Mouse (Mus musculus) brown adipose tissue, adult 24 weeks (tissue): ENCODE measurements around the gene Ccdc40. TPM values are rescaled to one million over a fixed set of nuclear protein-coding genes. Genes with fewer than 3 reads are reported as not detected.

ENCODE experiments used
- H3K27ac ChIP-seq: fragments of 200-500 bp; replicated peaks from 2 replicates; pipeline ENCODE4 v1.5.1; 2012; ENCODE audit warnings: low read depth, mild to moderate bottlenecking, low read length
- H3K4me1 ChIP-seq: fragments of 200-500 bp; 2 replicates; pipeline ENCODE4 v1.6.1; 2012; ENCODE audit warnings: low read length, mixed read lengths; ENCODE audit not compliant: control insufficient read depth, insufficient read depth, insufficient read length
- H3K4me3 ChIP-seq: fragments of 200-500 bp; 2 replicates; pipeline ENCODE4 v1.5.1; 2012; ENCODE audit warnings: low read depth, mild to moderate bottlenecking, low read length, moderate library complexity; ENCODE audit not compliant: insufficient read depth
- polyA plus RNA-seq: library from polyadenylated mRNA; stranded (reverse); fragments of >200 nt; gene quantifications from 2 replicates; pipeline ENCODE4 v1.2.4, GENCODE M21; 2012; ENCODE audit not compliant: missing spikeins, insufficient read depth, insufficient read length

Gene Ccdc40
- polyA plus RNA-seq, 1 experiment = not detected

DNA sequence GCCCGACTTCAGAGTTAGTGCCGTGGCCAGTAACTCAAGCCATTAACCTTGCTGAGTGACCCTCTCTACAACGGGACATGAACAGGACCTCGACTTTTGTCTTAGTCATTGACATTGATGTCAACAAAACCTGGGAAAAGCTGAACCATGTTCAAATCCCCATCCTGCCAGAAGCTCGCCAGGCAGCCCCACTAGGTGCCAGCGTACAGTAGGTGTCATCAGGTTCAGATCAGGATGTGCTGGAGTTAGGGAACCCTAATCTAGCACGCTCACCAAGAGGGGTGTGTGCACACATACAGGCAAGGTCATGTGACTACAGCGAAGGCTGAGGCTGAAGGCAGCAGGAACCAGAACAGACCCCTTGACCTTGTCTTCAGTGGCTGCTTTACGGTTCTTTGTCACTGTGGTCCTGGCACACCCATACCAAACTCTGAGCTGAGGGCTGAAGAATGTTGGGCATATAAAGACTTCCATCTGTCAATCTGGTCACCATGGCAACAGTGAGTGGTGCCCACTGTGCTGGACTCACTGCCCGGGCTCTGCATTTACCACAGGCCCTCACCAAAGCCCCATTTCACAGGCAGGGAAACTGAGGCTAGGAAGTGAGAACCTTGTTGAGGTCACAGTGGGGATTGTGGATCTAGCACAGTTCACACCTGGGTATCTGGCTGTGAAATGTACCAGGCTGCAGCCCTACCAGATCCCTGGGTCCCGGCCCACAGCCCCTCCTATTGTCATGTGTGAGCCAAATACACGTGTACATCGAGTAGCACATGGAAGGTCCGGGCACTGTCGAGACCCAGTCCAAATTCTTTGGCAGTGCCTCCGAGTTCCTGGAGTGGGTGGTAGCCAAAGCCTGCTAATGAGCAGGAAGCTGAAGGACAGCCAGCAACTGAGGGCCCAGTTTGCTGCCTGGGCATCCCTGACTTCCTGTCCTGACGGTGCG is 30.5 kb upstream of the Ccdc40 start:
- Histone ChIP-seq H3K4me1 (no peaks in the 10 kb centered on the region; the same call in 1 of the 2 replicates), H3K4me3 (no peak overlapping the region), H3K27ac (no peak overlapping the region)

DNA sequence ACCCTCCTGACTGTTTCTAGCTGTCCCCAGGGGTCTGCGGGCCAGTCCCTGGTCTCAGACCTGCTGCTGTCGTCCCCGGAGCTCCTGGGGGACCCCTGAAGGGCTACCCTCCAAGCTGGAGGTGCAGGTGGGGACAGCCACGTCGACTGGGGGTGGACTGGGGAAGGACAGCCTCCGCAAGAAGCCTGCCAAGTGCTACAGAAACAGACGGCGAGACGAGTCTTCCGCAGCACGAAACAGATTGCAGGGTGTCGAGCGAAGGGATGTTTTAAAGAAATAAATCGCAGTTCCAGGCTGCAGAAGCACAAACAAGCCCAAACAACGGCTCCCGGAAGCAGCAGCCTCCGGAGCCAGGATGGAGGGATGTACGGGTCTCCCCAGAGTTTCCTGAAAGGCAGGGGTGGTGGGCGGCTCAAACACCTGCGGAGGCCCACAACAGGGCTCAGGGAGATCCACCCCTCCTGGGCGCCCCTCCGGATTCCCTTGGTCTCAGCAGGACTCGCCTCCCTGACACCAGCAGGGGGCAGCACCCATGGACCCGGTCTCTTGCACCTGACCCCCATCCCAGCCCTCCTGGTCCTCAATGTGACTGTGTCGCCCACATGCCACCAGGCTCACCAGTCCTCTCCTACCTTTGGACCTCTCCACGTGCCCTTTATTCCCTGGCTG is 29.7 kb upstream of the Ccdc40 start:
- Histone ChIP-seq H3K27ac (no peak overlapping the region), H3K4me1 (no peaks in the 10 kb centered on the region; the same call in 1 of the 2 replicates), H3K4me3 (no peak overlapping the region)

DNA sequence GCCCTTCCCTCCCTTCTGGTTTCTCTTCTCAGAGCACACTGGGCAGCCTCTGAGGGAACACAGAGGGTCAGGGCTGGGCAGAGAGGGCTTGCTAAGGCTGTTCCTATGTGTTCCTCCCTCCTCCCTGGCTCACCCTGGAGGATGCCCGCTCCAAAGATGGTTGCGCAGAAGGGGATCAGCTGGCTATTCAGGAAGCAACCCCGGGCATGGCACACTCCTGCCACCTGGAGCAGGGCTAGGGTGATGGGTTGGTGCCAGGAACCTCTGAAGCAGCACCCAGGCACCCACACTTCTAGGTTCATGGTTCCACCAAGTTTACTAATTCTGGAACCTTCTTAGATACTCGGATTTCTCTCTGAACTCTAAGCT is 29.2 kb upstream of the Ccdc40 start:
- Histone ChIP-seq H3K27ac (no peak overlapping the region), H3K4me3 (no peak overlapping the region), H3K4me1 (no peaks in the 10 kb centered on the region; the same call in 1 of the 2 replicates)

DNA sequence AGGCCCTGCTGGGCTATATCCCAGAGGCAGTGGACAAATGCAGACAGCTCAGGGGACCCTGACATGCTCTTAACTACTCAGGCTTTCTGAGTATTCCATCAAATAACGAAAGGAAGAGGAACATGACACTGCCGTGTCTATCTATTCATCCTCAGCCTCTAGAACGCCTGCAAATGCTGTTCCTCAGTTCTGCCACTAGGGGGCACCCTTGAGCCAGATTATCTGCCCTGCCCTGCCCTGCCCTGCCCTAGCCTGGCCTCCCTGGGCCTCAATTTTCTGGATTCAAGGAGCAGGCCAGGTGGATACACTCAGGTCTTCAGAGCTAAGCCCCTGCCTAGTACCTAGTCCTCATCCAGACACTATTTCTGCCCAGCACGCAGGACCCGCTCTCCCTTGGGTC is 24.9 kb upstream of the Ccdc40 start:
- no peak overlapping the region for H3K27ac ChIP-seq
- no peaks in the 10 kb centered on the region; the same call in 1 of the 2 replicates for H3K4me1 ChIP-seq
- no peak overlapping the region for H3K4me3 ChIP-seq

DNA sequence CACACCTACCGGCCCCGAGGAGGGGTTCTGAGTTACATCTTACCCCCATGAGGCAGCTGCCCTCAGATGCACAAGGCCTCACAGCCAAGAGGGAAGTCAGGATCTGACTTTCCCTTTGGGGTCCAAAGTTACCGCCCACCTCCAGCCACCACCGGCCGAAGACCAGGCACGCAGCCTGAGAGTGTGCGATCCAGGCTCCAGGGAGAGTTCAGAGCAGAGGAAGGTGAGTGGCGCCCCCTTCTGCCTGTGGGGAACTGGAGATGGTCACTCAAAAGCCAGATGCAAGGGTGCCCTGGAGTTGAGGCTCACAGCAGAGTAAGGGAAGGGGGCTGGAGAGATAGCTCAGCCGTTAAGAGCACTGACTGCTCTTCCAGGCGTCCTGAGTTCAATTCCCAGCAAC is 22.6 kb upstream of the Ccdc40 start:
- H3K4me1 ChIP-seq = peaks cover 3% of the 10 kb centered on the region
- no peak overlapping the region for H3K4me3 ChIP-seq
- H3K27ac ChIP-seq = no peak overlapping the region

DNA sequence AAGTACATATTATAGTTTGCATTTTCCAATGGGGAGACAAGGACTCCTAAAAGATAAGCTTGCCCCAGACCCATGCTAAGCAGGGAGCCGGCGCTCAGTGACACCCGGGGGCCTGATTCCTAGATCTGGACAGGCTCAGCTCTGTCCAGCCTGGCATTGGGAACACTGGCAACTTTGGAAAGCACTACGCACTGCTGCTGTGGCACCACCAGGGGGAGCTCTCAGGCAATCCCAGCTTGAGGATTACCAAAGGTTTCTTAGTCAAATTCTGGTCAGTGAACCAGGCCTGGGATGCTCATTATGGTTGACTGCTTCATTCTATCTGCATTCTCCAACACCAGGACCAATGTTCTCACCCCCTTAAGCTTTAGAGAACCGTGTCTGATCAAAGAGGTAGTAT is 21.8 kb upstream of the Ccdc40 start:
- Histone ChIP-seq H3K4me1 (peaks cover 3% of the 10 kb centered on the region), H3K4me3 (no peak overlapping the region), H3K27ac (no peak overlapping the region)

DNA sequence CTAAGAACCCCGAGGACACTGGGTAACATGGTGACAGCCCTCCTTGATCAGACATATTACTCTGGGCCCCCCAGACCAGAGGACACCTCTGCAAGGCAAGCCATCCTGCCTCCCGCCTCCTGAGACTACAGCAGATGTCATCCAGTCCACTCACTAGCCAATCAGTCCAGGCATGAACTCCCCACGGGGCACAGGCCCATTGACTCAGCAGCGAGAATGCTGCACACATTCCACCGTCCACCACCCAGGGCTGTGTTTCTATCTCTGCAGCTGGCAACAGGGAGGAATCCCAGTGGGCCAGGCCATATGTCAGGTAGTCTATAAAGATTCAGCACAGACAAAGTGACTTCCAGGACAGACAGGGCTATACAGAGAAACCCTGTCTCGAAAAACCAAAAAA is 20.4 kb upstream of the Ccdc40 start:
- no peak overlapping the region for H3K27ac ChIP-seq
- H3K4me3 ChIP-seq = no peak overlapping the region
- H3K4me1 ChIP-seq = peaks cover 3% of the 10 kb centered on the region

DNA sequence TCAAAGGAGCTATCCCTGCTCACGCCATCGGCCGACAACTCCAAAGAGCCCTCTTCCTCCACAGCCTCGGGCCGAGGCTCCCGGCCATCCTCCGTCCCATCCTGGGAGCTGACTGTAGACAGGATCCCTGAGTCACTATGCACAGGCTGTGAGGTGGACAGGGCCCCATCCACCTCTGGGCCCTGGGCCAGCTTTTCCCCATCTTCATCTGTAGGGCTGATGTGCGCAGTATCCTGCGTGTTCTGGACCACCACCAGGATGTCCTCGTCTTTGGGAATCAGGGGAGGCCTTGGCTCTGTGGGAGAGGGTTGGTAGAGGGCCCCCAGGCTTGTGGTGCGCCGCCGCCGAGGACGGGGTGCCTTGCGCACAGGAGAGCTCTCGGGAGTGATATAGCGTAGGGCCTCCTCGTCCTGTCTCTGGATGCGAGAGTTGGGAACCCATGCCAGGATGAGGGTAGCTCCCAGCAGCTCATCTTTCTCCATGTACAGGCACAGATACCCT is 19.5 kb upstream of the Ccdc40 start:
- Histone ChIP-seq H3K4me1 (peaks cover 3% of the 10 kb centered on the region), H3K4me3 (no peak overlapping the region), H3K27ac (no peak overlapping the region)

DNA sequence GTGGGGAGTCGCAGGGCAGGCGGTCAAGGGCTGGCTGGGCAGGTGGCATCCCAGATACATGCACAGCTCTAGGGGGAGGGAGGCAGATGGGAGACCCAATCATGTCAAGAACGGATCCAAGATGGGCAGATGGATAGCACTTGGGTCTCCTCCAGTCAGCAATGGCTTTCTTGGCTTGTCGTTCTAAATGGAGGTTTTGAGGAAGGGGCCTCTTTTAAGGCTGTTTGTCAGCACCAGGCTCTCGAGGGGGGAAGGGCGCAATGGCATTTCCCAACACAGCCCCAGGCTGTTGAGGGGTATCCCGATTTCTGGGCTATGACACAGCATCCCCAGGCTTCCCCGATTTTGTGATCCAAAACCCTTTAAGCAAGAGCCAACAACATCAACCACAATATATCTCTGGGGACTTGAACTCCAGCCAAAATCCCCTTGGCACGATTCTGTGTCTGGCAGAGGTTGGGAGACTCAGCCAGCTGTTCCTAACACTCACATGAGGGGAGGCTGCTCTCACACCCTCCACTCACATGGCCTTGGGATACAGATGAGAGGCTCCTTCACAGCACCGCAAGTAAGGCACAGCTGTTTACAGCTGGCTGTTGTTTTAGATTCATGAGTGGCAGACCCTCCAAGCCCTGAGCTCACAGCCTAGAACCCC is 18.9 kb upstream of the Ccdc40 start:
- H3K4me1 ChIP-seq = peaks cover 3% of the 10 kb centered on the region
- no peak overlapping the region for H3K27ac ChIP-seq
- no peak overlapping the region for H3K4me3 ChIP-seq

DNA sequence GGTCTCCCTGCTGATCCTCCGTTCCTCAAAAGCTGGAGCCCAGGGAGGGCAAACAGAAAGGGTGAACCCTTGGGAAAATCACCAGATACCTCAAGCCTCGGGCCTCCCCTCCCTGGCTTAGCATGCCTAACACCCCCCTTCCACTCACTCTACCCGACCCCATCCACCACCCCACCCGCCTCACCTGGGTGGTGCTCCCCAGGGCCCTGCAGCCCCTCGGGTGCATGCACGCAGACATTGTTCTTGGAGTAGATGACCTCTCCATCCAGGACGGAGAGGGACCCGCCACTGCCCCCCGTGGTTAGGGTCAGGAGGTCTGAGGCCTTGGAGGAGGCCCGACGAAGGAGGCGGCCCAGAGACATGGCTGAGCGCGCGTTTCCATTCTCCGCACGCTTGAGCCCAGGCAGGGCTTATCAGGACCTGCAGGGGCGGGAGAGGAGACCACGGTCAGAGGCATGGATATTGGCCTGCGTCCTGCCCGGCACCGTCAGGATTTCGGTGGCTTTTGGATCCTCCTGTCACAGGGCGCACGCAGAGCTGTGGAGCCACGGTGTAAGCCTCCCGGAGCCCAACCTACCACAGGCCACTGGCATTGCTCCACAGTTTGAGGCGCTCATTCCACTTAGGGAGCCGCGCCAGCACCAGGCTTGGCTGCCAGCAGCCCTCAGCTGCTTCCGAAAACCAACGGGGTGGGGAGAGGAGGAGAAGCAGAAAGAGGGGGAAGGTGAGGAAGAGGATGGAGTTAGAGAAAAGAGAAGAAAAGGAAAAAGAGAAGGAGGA is 17.9 kb upstream of the Ccdc40 start:
- Histone ChIP-seq H3K27ac (no peak overlapping the region), H3K4me3 (no peak overlapping the region), H3K4me1 (peaks cover 4% of the 10 kb centered on the region)

DNA sequence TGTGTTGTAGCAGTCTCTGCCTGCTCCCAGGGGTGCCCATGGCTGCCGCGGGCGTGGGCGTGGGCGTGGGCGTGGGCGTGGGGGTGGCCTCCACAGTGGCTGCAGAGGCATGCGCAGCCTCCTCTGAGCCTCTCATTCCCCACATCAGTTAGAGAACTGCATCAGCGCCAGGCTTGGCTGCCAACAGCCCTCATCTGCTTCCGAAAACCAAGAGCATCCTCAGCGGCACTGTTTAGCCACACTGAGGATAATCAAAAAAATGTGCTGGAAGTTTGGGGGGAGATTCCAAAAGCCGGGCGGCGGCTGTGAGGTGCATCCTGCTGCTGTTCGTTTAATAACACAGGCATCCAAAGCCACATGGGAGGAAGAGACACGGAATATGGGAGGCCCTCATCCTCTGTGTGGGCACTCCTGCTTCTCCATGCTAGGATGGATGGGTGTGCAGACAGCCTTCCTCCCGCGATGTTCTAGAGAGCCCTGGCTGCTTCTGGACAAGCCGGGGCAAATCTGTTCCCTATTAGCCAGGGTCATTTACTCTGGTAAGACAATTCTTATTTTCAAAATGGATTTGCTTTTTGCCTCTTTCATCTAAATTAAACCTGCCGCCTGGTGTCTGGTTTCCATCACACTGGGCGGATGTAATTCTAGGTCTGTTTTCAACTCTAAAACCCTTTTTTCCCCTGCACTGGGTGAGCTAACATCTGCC is 16.6 kb upstream of the Ccdc40 start:
- H3K4me3 ChIP-seq = no peak overlapping the region
- H3K27ac ChIP-seq = no peak overlapping the region
- peaks cover 10% of the 10 kb centered on the region for H3K4me1 ChIP-seq

DNA sequence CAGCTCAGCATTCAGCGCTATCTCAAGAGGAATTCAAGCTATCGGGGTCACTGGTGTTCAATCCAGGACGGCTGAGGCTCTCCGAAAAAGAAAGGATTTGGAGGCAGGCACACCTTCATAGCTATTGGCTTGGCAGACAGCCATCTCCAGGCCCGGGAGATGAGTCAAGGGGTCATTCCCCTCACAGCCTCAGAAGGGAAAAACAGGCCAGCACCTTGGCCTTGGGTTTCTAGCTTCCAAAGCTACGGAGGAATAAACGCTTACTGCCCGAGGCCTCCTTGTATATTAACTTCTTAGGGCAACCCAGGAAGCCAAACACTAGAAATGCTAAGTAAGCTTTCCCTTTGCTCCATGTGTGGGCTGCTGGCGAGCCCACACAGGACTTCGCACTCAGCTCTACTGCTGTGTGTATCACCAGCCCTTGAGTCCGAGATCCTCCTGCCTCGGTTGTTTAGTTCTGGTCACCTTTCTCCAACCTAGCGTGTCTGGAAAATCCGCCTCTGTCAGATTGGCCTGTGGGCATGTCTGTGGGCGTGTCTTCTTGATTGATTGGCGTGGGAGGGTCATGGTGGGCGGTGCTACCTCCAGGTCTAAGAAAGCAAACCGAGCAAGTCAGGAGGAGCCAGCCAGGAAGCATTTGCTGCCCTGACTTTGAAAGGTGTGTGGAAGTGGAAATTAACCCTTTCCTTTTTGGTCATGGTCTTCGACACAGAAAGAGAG is 15.0 kb upstream of the Ccdc40 start:
- Histone ChIP-seq H3K4me1 (peaks cover 10% of the 10 kb centered on the region), H3K4me3 (no peak overlapping the region), H3K27ac (no peak overlapping the region)

DNA sequence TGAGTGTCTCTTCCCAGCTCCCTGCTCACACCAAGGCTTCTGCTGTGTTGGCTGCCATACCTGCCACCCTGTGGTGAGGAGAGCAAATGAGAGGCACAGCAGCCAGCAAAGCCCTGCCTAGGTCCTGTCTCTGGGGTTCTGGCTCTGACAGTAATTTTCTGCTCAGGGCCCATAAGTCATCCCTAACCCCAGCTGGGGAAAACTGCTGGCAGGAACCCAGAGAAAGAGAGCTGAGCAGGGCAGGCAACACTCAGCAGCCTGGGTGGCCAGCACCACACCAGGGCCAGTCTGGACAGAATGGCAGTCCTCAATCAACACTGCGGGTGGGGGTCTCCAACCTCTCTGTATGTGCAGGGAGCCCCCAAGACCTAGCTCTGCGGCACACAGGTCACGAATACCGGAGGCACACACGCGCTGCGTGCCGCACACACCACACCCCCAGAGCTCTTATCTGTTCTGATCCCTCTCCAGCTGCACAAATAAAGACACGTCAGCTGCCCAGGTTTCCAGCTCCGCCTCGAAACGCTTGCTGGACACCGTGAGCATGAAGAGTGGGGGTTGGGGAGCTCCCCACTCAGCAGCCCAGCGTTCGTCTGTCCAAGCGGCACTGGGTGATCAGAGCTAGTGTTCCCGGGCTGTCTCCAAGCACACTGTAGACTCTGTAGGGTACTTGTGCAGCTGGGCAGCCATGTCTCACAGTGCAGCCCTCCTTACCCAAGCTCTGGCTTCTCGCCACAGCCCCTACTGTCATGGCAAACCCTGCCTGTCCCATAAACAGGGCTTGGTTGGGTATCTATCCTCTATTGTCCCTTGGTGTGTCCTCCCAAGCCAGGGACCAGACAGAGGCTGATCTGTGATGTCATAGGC is 13.1 kb upstream of the Ccdc40 start:
- H3K4me1 ChIP-seq = peaks cover 7% of the 10 kb centered on the region
- 0 out of 2 replicates have a peak overlapping the region, but pooled peaks have one; percentile 0 for H3K4me3 ChIP-seq
- 0 out of 2 replicates have a peak overlapping the region, but pooled peaks have one; percentile 11 for H3K27ac ChIP-seq
